Mouse (Mus musculus) heart, postnatal 10 days (tissue): ENCODE data around the gene Becn1. TPM values are rescaled to one million over a fixed set of nuclear protein-coding genes. Genes with fewer than 3 reads are reported as not detected.

Source experiments
- DNase-seq, 2 experiments: peaks; one replicate each; pipeline ENCODE4 v3.0.0; 2021
- intact Hi-C: fragments of 180-260 bp; cut with DNase I; formaldehyde crosslinking; loops from one replicate; pipeline ENCODE4 v1.15.1; 2025
- total RNA-seq, 2 experiments: library from RNA; stranded (reverse); gene quantifications; 2 replicates each; pipeline ENCODE4 v1.2.3; 2021

Gene Becn1
- total RNA-seq, 2 experiments from 2014 or later = 94.3 to 109 TPM

- no peak for DNase-seq
- intact Hi-C loops = no loop called here
Observed at GRCm38 (mm10) chr11:101275309-101275708, 26.8 kb downstream of the Becn1 start.

GRCm38 (mm10) chr11:101272446-101272845 is 29.6 kb downstream of the Becn1 start:
- no peak for DNase-seq
- intact Hi-C loops = no loop called here

- intact Hi-C loops = no loop called here
- DNase-seq = no peak
Observed at GRCm38 (mm10) chr11:101269577-101270116, 32.4 kb downstream of the Becn1 start.

GRCm38 (mm10) chr11:101265906-101266305 is 36.2 kb downstream of the Becn1 start:
- intact Hi-C loops = no loop called here

GRCm38 (mm10) chr11:101264954-101265471 is 37.1 kb downstream of the Becn1 start:
- no peak for DNase-seq
- intact Hi-C loops = no loop called here

More at GRCm38 (mm10) chr11:101265906-101266305, 36.2 kb downstream of the Becn1 start:
- DNase-seq = no peak

GRCm38 (mm10) chr11:101263989-101264280 is 38.2 kb downstream of the Becn1 start:
- intact Hi-C loops = no loop called here

GRCm38 (mm10) chr11:101263138-101263988 is 38.7 kb downstream of the Becn1 start:
- no peak for DNase-seq
- intact Hi-C loops = no loop called here

More at GRCm38 (mm10) chr11:101263989-101264280, 38.2 kb downstream of the Becn1 start:
- DNase-seq = no peak

GRCm38 (mm10) chr11:101262272-101262967 is 39.7 kb downstream of the Becn1 start:
- intact Hi-C loops = no loop called here
- DNase-seq = no peak

GRCm38 (mm10) chr11:101260826-101261380 is 41.2 kb downstream of the Becn1 start:
- intact Hi-C loops = loop anchor here (2.0 kb wide), 1 partner anchor 38 kb away; no protein-coding TSS in a partner anchor
- no peak for DNase-seq

- DNase-seq = peak; percentile 73 to 76
- intact Hi-C loops = loop anchor here (2.0 kb wide), 1 partner anchor 39 kb away; no protein-coding TSS in a partner anchor
Observed at GRCm38 (mm10) chr11:101259948-101260825, 41.9 kb downstream of the Becn1 start, which contains the start of gene Wnk4. Gene Wnk4 (plus strand): TSS chr11:101260567.

GRCm38 (mm10) chr11:101259261-101259712 is 42.8 kb downstream of the Becn1 start:
- intact Hi-C loops = no loop called here
- DNase-seq = peak; percentile 67 to 74

- peak; percentile 75 for DNase-seq
Observed at GRCm38 (mm10) chr11:101255826-101256775, 46.0 kb downstream of the Becn1 start.

GRCm38 (mm10) chr11:101253613-101254389 is 48.3 kb downstream of the Becn1 start, which contains the start of gene Vps25:
Gene Vps25 (plus strand): TSS chr11:101253707.
- intact Hi-C loops = loop anchor here (2.0 kb wide), 2 partner anchors 25 to 49 kb away; partner anchors contain the start of genes Becn1, Cntd1 and Coa3
- DNase-seq = peak; percentile 91 to 94

More at GRCm38 (mm10) chr11:101255826-101256775, 46.0 kb downstream of the Becn1 start:
- intact Hi-C loops = no loop called here

- peak; percentile 36 to 37 for DNase-seq
- intact Hi-C loops = loop anchor here (2.0 kb wide), 2 partner anchors 26 to 50 kb away; partner anchors contain the start of genes Becn1, Cntd1 and Coa3
Observed at GRCm38 (mm10) chr11:101252941-101253340, 49.1 kb downstream of the Becn1 start.

GRCm38 (mm10) chr11:101251031-101251430 is 51.1 kb downstream of the Becn1 start:
- no peak for DNase-seq
- intact Hi-C loops = no loop called here

- intact Hi-C loops = loop anchor here (1.0 kb wide), 2 partner anchors 22 to 36 kb away; partner anchors contain the start of gene Ezh1
- peak; percentile 76 to 81 for DNase-seq
Observed at GRCm38 (mm10) chr11:101248258-101248994, 53.7 kb downstream of the Becn1 start.
